Mouse (Mus musculus): ENCODE measurements around the gene Trim66.

GRCm38 (mm10) chr7:109438781-109439591 lies 68.9 kb downstream of the Trim66 start, which contains the start of gene Stk33:
- TF ChIP-seq POLR2A (IDR thresholded peaks at IDR 0.05; ENCODE audit: borderline replicate concordance, extremely low read depth, low read depth, low read length) (no peak), CTCF (IDR thresholded peaks at IDR 0.05; ENCODE audit: insufficient read depth, low read length) (no peak)
